Mouse (Mus musculus): ENCODE results near the gene Kcnj16.

DNA sequence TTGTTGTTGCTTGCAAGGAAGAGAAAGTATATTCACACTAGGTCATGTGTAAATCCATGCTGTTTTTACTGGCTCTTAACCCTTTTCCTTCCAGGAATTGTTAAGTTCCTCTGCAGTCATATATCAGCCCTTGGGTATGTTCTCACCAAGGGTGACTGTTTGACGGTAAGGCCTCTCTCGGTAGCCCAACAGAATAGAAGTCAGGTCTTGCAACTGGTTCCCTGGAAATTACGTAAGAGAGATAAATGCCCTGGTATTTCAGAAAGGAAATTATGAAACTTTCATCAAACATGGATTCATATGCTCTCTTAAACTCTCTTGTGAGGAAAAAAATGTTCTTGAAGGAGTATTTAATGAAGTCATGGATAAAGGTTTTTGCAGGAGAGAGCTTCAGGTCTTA is 86.4 kb downstream of the Kcnj16 start:
- TF ChIP-seq POLR2A (IDR thresholded peaks at IDR 0.05; ENCODE audit: borderline replicate concordance, extremely low read depth, low read depth, low read length) (no peak), CTCF (IDR thresholded peaks at IDR 0.05; ENCODE audit: insufficient read depth, low read length) (no peak)

All from lung, adult 2 months (tissue).